Mouse (Mus musculus): Measurements from ENCODE around the gene Tmem82.

The Tmem82 gene

DNA sequence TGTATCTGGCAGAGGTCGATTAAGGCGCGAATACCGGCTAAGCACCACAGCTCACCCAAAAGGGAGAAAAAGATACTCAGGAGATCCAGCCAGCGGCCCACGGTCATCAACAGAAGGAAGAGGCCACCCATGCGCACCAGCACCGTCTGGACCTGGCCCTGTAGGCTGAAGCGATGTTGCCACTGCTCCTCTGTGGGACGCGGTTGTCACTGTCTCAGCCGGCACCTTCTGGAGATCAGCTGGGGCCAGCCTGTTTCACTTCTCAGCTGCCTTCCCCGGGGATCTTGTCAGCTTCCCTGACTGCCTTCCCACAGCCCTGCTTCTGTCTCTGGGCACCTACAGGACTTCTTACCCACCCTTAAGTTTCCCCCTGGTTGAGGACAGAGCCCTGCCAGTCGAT, 3.5 kb downstream of the Tmem82 start:
- no peak for DNase-seq (ENCODE audit: low read depth, low spot score)

- DNase-seq (ENCODE audit: low read depth, low spot score) = no peak
These were observed 8.9 kb downstream of the Tmem82 start for GRCm38 (mm10) chr4:141609538-141609937.

GRCm38 (mm10) chr4:141605861-141606260, 12.6 kb downstream of the Tmem82 start, which contains the start of gene Fblim1:
TSS of gene Fblim1 (minus strand) at chr4:141606096.
- DNase-seq (ENCODE audit: low read depth, low spot score) = no peak

DNA sequence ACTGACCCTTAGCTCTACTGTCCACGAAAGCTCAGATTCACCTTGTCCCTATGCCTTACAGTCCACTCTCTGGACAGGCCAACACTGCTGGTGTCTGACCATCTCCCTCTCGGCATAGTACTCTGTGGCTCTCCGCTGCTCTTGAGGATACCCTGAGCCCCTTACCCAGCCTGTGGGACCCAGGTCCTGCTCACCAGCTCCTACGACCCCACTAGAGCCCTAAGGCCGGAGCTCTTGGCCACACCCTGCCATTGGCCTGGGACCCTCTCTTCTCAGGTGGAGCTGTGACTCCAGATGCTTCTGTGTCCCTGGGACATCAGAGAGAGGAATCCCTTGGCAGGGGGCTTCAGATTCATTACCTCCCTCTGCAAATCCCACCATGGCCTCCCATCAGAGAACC, 13.0 kb downstream of the Tmem82 start:
- no peak for DNase-seq (ENCODE audit: low read depth, low spot score)

DNA sequence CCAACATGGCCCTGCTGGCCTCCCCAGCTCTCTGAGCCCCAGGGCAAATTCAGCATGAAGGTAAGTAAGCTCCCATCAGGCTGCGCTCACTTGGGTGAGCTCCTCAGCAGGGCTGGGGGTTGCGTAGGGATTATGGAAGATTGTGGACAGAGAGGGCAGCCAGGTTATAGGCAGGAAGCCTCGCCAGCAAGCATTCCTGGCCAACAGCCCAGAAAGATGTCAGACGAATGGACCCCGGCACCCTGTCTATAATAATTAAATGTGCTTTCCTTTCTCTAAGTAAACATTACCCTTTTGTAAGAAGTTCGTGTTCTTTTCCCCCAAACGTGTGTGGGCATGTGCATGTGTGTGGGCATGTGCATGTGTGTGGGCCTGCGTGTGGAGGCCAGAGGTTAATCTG, 13.9 kb downstream of the Tmem82 start:
- no peak for DNase-seq (ENCODE audit: low read depth, low spot score)

DNA sequence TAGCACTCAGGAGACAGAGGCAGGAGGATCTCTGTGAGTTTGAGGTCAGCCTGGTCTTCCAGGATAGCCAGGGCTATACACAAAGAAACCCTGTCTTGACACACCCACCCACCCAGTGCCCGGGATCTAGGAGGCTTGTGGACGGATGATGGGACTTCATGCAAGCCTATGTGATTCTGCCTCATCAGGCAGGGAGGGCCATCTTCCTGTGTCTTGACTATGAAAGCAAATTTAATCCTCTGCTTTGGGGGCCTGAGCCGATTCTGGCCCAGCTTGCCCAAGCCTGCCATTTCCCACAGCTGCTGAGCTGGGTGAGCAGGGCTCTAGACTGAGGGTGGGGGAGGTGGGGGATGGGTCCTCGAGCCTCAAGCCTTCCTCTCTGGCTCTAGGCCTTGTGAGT, 14.5 kb downstream of the Tmem82 start:
- DNase-seq (ENCODE audit: low read depth, low spot score) = no peak

DNA sequence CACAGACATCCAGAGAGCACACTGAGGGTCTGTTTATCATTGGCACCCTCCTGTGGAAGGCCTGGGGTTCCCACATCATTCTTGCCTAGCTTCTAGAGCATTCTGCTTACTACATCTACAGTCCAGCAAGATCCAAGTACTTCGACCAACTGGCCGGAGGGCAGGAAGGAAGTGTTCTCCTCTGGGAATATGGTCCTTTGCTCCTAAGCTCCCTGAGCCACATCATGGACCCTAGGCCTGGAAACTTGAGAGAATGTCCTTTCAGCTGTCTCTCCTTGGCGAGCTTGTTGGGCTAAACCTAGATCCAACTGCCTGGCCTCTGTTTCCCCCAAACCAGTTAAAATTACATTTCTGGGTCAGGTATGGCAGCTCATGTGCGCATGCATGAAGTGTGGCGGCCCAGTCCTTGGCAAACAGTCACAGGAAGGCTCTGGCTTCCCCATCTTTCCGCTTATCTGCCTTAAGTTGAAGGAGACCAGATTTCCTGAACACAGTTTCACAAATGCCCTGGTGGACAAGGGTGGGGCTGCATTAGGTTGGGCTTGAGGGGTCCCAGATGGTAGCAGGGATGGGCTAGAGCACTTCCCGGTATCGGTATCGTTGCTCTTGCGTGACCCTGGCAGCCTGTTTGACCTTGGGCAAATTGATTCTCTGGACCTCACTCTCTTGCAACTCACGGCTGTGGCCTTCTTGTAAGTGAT, 15.8 kb downstream of the Tmem82 start:
- DNase-seq (ENCODE audit: low read depth, low spot score) = no peak

- DNase-seq (ENCODE audit: low read depth, low spot score) = no peak
These were observed 17.1 kb downstream of the Tmem82 start for GRCm38 (mm10) chr4:141601148-141601862.

DNA sequence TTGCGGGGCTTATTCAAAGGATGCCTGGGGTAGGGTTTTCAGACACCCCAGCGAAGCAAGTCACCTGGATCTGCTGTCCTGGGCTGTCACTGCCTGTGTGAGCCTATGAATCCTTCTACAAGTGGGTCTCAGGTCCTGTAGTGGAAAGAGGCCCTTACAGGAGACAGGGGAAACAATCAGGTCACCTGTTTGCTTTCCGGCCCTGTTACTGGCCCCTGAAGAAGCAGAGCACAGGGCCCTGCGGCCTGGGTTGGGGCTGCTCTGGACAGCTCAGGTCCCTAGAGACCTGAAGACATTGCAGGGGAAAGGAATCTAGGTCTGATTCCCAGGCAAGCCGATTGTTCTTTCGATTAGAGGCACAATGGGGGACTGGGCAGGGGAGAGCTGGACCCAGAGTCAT, 18.1 kb downstream of the Tmem82 start:
- DNase-seq (ENCODE audit: low read depth, low spot score) = no peak

DNA sequence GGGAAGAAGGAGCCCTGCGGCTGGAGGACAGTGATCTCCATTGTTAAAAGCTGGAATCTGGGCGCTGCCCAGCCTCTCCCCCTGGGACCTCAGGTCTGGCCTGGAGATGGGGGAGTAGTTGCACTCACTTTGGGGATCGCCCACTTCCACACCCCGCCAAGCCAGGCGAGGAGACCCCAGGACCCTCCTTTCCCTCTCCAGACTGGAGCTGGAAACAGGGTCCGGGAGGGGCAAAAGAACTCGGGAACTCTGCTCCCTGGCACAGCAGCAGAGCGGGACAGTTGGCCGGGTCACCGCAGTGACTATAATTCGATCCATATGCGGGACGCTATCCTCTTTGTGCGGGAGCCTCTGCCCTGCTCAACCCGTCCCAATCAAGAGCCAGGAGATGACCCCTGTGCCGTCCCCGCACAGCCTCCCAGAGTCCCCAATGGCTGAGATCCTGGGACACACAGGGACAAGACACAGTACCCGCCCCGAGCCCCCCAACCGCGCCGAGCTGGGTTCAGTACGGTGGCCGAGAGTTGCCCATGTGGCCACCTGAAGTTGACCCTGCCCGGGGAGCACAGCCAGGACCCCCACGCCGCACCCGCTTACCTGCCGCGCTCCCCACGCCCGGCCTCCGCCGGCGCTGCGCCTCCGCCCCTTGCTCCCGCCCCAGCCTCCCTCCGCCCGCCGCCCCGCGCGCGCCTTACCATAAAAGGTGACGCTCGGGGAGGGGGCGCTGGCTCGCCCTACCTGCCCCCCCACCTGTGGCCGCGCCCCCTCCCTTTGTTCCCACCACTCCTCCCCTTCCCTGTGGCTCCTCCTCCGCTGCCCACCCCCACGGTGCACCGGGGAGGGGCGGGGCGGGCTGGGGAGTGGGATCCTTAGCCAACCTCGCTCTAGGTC, 18.9 kb downstream of the Tmem82 start:
- DNase-seq (ENCODE audit: low read depth, low spot score) = no peak

GRCm38 (mm10) chr4:141598894-141599250, 19.6 kb downstream of the Tmem82 start:
- DNase-seq (ENCODE audit: low read depth, low spot score) = no peak

- no peak for DNase-seq (ENCODE audit: low read depth, low spot score)
These were observed 20.1 kb downstream of the Tmem82 start for GRCm38 (mm10) chr4:141598199-141598893.

DNA sequence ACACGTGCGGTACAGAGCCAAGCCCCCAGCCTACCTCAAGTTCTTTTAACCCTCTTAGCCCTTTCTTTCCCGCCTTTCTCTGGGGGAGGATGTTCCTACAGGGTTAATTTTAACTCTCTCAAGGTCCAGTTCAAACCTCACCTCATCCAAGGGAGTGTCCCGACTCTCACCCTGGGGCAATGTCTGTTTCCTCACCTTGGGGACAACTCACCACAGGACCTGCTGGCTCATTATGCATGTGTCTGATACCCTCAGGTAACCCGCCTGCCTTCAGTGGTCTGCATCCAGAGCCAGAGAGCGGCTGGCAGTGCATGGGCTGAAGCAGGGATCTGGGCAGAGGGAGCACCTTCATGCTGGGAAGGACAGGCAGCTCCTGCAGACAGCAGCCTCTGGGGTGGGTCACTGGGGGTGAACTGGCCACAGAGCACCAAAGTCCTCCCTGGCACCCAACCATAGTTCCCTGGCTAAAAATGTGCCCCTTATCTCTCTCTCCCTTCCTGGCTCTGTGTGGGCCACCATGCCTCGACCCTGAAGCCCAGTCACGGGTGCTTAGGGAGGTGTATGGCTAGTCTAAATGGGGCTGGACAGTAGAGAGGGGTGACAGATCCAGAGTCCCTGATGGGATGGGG, 21.6 kb downstream of the Tmem82 start:
- no peak for DNase-seq (ENCODE audit: low read depth, low spot score)

DNA sequence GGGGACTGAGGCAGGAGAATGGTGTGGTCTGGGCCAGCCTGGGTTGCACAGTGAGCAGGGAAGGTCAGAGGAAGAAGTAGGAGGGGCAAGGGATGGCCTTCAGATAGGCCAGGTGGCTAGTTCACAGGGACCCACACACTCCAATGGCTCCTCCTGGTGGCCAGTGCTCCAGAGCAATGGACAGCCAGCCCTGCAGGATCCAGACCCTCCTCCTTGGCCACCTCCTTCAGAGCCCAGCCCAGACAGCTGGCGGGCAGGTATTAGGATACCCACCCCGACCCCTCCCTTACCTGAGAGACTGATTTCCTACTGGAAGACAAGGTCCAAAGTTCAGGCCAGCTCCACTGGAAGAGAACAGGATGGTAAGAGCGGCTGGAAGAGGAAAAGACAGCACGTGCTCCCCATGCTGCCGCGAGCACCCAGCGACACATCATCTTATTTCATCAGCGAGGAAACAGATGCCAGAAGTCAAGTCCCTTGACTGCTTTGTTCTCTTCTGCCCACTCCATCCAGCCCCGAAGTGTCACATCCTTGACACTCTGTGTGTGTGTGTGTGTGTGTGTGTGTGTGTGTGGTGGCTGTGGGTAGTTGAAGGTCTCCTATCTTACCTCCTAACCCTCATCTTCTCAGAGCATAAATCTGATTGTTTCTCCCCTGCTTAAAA, 22.7 kb downstream of the Tmem82 start:
- DNase-seq (ENCODE audit: low read depth, low spot score) = no peak

DNA sequence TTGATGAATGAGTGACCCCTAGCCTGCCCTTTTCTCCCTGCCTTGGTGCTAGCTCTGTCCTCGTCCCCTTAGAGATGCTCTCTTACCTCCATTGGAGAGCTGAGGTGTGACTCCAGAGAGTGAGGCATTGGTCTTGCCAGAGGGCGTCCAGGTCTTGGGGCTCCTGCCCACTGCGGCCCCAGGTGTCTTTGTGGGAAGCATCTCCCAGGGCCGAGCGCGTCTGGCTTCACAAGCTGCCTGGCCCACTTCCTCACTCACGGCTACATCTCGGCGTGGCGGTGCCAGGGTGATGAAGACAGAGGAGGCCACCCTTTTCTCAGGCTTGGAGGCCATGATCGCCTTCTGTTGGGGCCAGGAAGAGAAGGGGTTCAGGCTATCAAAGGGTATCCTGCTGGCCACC, 23.3 kb downstream of the Tmem82 start:
- DNase-seq (ENCODE audit: low read depth, low spot score) = no peak

DNA sequence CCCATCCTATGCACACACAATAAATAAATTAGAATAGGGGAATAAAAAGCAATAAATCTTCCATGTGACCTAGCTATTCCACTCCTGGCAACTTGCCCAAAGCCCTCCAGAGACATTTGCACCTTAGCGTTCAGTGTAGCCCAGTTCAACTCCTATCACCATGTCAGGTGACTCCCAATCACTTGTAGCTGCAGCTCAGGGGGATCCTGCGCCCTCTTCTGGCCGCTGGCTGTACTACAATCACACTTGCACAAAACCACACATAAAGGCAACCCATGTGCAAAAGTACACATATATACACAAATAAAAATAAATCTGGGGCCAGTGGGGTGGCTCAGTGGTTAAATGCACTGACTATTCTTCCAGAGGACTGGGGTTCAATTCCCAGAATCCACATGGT, 26.9 kb downstream of the Tmem82 start:
- DNase-seq (ENCODE audit: low read depth, low spot score) = no peak

DNA sequence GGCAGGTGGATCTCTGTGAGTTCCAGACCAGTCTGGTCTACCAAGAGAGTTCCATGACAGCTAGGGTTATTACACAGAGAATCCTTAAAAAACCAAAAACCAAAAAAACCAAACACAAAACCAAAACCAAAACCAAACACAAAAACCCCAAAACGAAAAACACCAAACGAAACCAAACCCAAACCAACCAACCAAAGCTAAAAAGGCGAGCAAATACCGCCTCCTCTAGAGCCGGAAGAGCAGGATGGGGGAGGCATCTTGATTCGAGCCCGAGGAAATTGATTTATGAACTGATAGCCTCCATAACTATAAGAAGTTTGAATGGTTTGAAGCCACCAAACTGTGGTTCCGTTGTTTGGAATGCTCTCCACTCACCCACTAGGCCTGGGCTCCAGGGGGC, 34.5 kb downstream of the Tmem82 start:
- no peak for DNase-seq (ENCODE audit: low read depth, low spot score)

DNA sequence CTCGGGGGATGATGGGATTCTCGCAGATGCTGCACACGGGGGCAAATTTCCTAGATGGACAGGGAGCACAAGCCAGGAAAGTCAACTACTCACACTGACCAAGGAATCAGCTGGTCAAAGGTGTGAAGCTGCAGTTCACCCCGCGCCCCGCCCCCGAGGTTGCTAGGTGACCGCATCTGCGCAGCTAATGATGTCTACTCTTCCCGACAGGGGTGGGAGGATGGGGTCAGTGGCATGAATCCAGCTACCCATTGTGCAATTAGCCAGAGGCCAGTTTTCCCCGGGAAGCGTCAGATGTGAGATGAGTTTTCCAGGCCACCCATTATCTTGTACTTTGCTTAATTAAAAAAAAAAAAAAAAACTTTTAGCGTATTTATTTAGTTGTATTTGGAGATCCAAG, 37.4 kb downstream of the Tmem82 start:
- DNase-seq (ENCODE audit: low read depth, low spot score) = no peak

DNA sequence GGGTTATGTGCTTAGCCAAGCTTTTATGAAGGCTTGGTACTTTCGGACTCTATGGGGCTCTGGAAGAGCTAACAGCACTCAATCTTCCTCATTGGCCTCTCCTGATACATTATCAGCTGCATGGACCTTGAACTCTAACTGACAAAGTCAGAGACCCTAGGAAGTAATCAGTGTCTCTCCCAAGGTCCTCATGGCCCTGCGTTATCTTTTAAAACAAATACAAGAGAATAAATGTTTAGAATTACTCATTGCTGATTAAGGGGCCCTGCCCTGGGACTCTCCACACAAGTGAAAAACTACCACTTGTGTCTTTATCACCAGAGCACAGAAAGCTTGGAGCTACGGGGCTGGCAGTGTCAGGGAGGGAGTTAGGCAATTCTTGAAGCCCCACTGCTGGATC, 39.6 kb downstream of the Tmem82 start:
- no peak for DNase-seq (ENCODE audit: low read depth, low spot score)

- DNase-seq (ENCODE audit: low read depth, low spot score) = no peak
These were observed 41.6 kb downstream of the Tmem82 start for GRCm38 (mm10) chr4:141576877-141577276.

- no peak for DNase-seq (ENCODE audit: low read depth, low spot score)
These were observed 42.0 kb downstream of the Tmem82 start for GRCm38 (mm10) chr4:141576404-141576803.
